Mouse (Mus musculus): ENCODE measurements around the gene Gm20517.

Gene Gm20517

GRCm38 (mm10) chr17:47610849-47611660, at the start of gene Gm20517, which contains the start of the genes Bysl and Med20:
Gene Gm20517, plus strand, starts transcription at chr17:47611589.
Gene Bysl, minus strand, starts transcription at chr17:47611492.
Gene Med20, plus strand, starts transcription at chr17:47611582.
- DNase-seq (ENCODE audit: low spot score) = peak; percentile 92

- DNase-seq (ENCODE audit: low spot score) = no peak
Measured at GRCm38 (mm10) chr17:47562875-47563274, 48.5 kb upstream of the Gm20517 start.

GRCm38 (mm10) chr17:47564612-47565011, 46.8 kb upstream of the Gm20517 start:
- DNase-seq (ENCODE audit: low spot score) = no peak

- no peak for DNase-seq (ENCODE audit: low spot score)
Measured at GRCm38 (mm10) chr17:47566133-47566532, 45.3 kb upstream of the Gm20517 start.

- DNase-seq (ENCODE audit: low spot score) = no peak
Measured at GRCm38 (mm10) chr17:47567271-47567670, 44.1 kb upstream of the Gm20517 start.

GRCm38 (mm10) chr17:47568389-47568788, 43.0 kb upstream of the Gm20517 start:
- DNase-seq (ENCODE audit: low spot score) = no peak

- no peak for DNase-seq (ENCODE audit: low spot score)
Measured at GRCm38 (mm10) chr17:47568951-47569527, 42.4 kb upstream of the Gm20517 start.

- no peak for DNase-seq (ENCODE audit: low spot score)
Measured at GRCm38 (mm10) chr17:47571621-47572020, 39.8 kb upstream of the Gm20517 start.

GRCm38 (mm10) chr17:47572436-47572835, 39.0 kb upstream of the Gm20517 start:
- no peak for DNase-seq (ENCODE audit: low spot score)

- no peak for DNase-seq (ENCODE audit: low spot score)
Measured at GRCm38 (mm10) chr17:47574028-47574427, 37.4 kb upstream of the Gm20517 start.

- no peak for DNase-seq (ENCODE audit: low spot score)
Measured at GRCm38 (mm10) chr17:47574830-47575229, 36.6 kb upstream of the Gm20517 start.

GRCm38 (mm10) chr17:47578655-47579054, 32.7 kb upstream of the Gm20517 start:
- DNase-seq (ENCODE audit: low spot score) = no peak

GRCm38 (mm10) chr17:47580962-47581361, 30.4 kb upstream of the Gm20517 start:
- no peak for DNase-seq (ENCODE audit: low spot score)

GRCm38 (mm10) chr17:47588517-47588916, 22.9 kb upstream of the Gm20517 start:
- DNase-seq (ENCODE audit: low spot score) = no peak

- DNase-seq (ENCODE audit: low spot score) = no peak
Measured at GRCm38 (mm10) chr17:47591073-47591472, 20.3 kb upstream of the Gm20517 start.

- peak; percentile 92 for DNase-seq (ENCODE audit: low spot score)
Measured at GRCm38 (mm10) chr17:47593215-47593853, 18.1 kb upstream of the Gm20517 start.

- no peak for DNase-seq (ENCODE audit: low spot score)
Measured at GRCm38 (mm10) chr17:47593854-47594182, 17.6 kb upstream of the Gm20517 start.

- DNase-seq (ENCODE audit: low spot score) = no peak
Measured at GRCm38 (mm10) chr17:47594183-47594968, 17.0 kb upstream of the Gm20517 start.

- DNase-seq (ENCODE audit: low spot score) = no peak
Measured at GRCm38 (mm10) chr17:47594969-47595247, 16.5 kb upstream of the Gm20517 start.

- DNase-seq (ENCODE audit: low spot score) = no peak
Measured at GRCm38 (mm10) chr17:47595248-47596161, 15.9 kb upstream of the Gm20517 start.

GRCm38 (mm10) chr17:47596162-47596838, 15.1 kb upstream of the Gm20517 start:
- no peak for DNase-seq (ENCODE audit: low spot score)
